Mouse (Mus musculus) thymus, postnatal 36 days (tissue): ENCODE results near the gene Sema4a.
A peak's percentile ranks its signal among the peaks of the same experiment; 100 is the strongest.

Source experiments
- DNase-seq, 2 experiments: peaks; one replicate each; pipeline ENCODE4 v3.0.0; 2022; ENCODE audit warnings: mixed read lengths in 2 of 2

Sema4a gene

DNA sequence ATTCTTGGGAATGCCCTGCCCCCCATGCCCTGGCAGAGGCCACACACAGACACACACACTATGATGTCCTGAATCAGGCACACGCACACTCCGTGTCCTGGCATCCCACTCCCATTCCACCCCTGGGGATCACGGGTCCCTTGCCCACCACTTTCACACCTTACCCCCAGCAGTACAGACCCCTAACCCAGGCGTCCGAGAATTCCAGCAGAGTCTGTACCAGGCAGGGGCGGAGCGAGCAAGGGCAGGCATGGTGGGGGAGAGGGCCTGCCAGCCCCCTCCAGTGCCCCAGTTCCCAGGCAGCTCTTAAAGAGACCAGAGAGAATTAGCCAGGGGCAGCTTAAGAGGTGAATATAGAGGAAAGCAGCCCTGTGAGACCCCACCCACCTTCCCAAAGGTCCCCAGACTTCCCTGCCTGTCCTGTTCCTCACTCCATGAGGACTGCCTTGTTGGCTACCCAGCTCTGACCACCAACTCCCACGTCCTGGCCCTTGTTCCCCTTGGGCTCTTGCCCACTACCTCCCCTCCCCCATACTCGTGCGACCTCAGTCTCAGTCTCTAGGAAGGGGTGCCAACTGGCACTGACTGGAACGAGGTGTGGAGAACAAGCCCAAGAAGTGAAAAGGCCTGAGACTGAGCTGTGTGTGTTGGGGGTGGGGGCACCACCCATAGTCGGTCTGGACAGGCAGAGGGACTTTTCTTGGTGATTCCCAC lies at the start of gene Sema4a:
TSS of gene Sema4a (minus strand) at position 200 of the 714 bp plus-strand sequence.
- no peak for DNase-seq

DNA sequence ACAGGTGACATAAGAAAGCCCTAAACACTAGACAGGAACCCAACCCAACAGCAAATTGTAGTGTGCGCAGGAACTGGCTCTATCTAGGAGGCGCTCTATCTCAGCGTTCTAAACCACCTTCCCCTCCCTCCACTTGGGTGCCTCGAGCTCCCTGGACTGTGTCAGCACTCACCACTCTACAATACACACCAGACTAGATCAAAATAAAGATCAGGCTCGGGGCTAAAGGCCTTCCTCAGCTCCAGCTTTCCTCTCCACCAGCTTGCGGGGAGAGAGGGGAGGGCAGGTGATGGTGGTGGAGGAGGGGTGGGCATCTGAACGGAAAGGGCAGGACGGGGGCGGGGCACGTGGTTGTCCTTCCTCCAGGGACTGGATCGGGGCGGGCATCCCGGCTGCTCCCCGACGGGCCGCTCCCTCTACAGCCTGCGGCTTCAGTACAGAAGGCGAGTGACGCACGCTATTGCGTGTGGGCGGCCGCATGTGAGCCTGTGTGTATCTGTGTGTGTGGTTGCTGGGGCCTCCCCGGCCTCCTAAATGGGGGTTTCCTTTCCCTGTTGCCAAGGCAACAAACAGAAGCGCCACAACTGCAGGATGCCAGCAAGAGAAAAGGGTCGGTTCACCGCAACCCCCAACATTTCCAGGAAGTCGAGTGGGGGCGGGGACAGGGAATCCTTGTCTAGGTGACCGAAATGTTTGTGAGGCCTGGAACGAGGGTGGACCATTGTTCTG lies 48.9 kb upstream of the Sema4a start, which contains the start of gene Lmna:
TSS of gene Lmna (minus strand) at position 265 of the 729 bp plus-strand sequence.
- DNase-seq, result peak; percentile 90 to 95

DNA sequence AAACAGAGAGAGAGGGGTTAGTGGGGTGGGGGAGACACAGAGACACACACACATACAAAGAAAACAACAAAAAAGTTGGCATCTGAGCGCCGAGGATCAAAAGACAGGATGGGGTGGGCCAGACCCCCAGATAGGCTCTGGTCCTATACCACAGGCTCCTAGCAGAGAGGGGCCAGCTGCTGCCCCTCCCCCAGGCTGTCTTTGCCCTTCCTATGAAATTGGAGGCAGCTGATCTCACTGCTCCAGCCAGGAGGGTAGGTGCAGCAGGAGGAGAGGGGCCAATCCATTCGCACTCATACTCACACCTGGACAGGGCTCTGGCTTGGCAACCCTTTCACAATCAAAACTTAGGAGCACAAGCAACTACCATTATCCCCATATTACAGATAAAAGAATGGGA lies 48.3 kb upstream of the Sema4a start:
- DNase-seq, result peak in 1 of 2 experiments; percentile 59

DNA sequence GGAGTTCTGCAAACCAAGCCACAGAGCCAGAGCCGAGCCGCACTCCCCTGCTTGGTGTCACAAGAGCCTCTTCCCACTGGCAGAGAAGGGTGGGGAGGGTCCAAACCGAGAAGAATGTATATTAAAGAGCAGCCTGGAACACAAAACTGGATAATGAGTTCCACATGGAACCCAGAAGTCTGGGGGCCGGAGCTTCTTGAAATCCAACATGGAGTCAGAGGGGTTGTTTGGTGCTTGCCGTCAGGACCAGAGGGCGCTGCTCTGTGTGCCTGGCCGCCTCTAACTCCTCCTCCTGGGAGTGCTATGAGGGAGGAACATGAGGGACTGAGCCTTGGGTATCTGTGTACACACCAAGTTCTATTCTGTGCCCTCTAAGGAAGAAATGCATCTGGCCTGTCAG lies 44.8 kb upstream of the Sema4a start:
- DNase-seq, result no peak

DNA sequence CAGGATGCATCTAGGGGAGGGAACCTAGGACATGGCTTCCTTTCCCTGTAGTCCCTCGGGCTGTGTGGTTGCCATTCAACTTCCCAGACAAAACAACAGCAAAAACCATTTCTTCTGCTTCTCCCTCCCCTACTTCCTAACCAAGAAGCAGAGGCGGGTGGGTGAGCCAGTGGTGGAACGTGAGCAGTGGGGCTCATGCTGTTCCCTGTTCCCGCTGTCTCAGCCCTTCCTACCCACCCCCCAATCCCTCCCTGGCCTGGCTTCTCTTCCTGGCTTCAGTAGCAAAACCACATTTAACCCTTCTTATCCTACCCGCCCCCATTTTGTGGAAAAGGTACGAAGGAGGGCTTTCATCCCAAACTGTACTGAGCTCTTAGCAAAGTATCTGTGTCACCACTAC lies 44.1 kb upstream of the Sema4a start:
- DNase-seq, result no peak

DNA sequence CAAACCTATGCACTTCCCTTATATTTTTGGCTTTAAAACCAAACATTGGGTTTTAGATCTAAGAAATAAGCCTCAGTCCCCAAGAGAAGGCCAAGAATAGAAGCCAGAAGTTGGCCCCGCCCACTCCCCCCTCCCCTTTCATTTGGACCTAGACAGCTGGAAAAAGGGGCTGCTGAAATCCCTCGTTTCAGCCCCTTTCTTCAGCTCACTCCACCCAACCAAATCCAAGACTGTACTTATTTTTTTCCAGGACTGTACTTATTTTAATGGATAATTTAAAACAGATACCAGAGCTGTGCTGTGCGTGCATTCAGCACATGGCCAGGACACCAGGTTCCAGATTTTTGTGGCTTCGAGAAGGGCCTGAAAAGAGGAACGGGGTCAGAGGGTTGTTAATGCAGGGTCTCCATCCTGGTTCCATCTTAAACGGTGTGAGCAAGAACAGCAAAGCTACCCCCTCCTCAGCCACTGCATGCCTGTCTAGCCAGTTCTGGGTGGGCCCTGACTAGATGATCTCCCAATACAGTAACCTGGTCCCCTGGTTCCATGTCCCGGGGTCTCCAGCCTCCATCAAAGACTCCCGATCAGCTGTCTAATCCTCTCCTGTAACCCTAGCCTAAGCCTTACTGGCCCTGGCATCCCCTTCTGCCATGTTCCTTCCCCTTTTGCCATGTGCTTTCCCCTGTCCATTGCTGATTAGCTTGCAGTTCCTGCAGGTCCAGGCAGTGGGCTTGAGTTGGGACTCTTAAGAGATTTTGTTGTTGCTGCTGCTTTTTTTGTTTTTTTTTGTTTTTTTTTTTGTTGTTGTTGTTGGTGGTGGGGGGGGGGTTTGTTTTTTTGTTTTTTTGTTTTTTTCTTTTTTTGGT lies 43.1 kb upstream of the Sema4a start:
- no peak for DNase-seq

DNA sequence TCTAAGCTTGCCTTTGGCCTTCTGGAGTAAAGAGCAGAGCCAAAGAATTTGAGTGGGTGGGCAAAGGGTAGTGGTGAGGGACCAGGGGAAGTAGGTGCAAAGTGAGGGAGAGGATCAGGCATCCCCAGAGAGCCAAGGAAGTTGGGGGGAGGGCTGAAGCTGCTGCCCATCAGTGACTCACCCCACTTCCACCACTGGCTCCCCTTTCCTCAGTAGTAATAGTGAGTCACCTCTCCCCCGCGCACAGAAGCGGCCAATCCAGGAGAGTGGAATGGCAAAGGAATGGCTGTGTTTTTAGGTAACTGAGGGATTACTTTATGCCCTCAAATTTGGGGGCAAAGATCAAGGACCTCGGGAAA lies 42.5 kb upstream of the Sema4a start:
- no peak for DNase-seq

DNA sequence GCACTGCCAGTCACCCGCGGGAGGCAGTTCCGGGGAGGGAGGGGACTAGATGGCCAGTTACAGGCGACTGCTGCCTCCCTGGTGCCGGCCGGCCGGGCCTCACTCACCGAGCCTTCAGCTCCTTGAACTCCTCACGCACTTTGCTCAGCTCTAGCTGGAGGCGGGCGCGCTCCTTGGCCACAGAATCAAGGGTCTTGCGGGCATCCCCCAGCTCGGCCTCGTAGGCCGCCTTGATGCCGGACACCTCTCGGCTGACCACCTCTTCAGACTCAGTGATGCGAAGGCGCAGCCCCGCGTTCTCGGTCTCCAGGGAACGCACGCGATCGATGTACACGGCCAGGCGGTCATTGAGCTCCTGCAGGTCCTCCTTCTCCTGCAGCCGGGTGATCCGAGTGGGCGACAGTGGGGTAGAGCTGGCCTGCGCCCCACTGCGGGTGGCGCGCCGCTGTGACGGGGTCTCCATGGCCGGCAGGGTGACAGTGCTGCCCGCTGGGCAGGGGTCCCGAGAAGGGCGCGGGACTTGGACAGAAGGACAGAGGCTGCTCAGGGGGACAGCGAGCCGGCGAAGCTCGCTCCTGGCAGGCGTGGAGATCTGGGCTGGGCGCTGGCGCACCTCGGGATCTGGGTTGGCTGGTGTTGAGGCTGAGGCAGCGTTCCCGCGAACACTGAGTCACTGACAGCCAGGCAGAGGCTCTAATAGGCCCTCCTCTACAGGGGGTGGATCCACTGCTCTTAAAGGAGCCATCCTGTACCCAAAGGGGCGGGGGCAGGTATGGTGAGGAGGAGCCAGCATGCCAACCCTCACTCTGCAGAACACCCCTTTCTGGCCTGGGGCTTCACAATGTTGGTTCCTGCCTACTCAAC lies 41.9 kb upstream of the Sema4a start:
- peak; percentile 26 to 41 for DNase-seq

DNA sequence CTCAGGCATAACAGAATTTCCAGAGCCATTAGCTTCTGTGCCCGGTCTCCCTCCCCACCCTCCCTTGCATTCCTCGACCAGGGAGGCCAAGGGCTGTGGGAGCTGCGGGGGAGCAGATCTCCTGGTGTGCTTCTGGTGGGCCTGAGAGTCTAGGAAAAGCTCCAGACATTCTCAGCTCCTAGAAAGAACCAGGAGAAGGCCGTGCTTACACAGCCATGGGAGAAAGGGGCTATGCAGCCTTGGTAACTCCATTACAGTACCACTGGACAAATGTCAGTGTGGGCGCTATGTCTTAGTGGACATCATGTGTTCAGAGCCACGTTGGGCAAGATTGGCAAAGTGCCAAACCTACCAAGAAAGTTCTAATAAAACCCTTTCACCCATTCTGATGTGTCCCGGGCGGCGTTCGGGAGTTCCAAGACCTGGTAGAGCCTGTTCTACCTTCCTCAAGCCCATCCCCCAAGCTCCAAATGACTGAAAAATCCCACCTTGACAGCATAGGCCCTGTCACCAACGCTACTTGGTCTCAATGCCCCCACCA lies 41.1 kb upstream of the Sema4a start:
- no peak for DNase-seq

DNA sequence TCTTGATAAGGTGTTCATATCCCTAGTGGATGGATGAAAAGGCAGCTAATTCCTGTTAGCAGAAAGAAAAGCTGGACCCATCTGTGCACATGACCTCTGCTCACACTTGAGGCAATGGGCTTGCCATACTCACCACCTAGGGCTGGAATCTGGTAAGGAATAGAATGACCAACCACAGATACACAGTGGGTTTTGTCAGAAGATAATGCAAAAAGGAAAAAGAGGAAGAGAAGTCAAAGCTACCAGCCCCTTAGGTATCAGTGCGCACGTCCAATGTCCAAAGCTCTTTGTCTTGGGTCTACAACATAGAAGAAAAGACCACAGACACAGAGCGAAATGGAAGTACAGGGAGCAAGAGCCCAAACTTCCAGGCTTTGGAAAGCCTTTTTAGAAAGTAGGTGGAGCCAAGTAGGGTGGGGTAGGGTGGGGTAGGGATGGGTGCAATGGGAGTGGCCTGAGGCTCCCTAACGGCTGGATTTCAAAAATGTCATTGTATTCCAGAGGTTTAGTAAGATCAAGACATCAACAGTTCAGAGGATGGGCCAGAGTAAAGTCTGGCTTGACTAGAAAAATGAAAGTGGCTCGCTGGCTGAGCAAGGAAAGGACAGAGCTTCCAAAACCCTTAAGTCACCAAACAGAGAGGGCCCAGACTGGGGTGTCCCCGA lies 40.5 kb upstream of the Sema4a start:
- DNase-seq, result no peak

DNA sequence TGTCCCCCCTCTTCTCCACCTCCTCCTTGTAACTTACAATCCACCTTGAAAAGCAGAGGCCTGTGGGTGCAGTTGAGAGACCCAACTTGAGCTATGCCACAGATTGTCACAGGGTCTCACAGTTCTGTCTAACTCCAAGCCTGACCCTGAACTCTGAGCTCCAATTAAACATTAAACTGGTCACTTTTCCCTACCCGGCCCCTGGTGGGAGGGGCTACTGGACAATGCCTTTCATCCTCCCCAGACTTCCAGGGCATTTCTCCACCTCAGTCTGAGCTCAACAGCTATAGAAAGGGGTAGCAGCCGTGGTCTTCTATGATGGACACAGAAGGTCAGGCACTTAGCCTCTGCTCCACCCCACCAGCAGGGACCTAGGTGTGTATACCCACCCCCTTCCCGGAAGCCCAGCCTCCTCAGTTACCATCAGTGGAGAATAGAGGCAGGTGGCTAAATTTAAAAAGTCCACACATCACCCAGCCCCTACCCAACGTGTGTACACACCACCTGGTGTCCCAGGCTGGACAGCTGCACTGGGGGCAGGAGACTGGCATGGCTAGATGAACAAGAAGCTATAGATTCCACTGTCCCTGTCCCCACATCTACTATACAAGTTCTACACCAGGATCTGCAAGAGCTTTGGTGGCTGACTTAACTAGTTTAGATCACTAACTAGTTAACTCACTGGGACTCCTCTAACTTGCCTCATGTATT lies 39.8 kb upstream of the Sema4a start:
- DNase-seq, result no peak

DNA sequence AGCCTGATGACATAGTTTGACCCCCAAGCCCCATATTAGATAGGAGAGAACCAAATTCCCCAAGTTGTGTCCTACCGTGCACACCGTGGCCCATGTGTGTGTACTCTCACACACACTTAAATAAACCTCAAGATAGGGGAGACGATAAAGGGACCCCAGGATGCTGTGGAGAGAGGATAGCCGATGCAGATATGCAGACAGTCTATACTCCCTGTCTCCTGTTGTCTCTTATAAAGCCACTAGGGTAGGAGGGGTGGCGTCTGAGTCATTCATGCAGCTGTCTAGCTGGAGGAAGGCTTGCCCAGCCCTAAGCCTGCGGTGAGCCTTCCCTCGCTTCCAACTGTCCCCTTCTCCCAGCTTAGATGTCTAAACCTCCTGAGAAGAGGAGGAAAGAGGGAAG lies 39.1 kb upstream of the Sema4a start:
- no peak for DNase-seq

DNA sequence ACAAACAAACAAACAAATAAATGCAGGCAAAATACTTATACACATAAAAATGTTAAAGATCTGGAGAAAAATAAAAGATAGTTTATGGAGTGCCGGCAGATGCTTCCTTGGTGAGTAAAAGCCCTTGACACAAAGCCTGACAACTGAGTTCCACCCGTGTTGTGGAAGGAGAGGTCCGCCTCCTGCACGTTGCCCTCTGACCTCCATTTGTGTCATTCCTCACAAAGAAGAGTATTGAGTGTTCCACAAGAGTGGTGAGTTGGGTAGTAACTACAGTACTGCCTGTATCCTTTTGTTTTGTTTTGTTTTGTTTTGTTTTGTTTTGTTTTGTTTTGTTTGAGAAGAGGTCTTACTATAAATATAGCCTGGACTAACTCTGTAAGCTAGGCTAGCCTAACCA lies 38.6 kb upstream of the Sema4a start:
- DNase-seq, result no peak

DNA sequence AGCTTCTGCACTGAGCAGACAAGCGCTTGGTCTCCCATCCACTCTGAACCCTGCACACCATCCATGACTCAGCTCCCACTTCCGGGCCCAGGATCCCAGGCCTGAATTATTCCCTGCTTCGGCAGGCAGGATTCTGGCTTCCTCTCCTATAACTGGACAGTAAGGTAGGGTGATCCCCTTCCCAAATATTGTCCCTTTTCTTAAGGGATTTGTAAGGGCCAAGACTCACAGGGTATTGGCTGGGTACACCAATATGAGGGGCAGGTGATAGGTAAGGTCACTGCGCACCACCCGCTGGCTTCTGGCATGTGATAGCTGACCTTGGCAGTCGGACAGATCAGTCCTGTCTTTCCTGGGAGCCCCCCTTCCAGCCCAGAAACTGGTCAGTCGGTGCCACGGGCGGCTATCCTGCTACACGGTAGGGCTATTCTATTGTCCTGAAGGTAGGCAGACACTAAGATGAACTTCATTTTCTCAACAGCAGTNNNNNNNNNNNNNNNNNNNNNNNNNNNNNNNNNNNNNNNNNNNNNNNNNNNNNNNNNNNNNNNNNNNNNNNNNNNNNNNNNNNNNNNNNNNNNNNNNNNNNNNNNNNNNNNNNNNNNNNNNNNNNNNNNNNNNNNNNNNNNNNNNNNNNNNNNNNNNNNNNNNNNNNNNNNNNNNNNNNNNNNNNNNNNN lies 34.9 kb upstream of the Sema4a start:
- no peak for DNase-seq

DNA sequence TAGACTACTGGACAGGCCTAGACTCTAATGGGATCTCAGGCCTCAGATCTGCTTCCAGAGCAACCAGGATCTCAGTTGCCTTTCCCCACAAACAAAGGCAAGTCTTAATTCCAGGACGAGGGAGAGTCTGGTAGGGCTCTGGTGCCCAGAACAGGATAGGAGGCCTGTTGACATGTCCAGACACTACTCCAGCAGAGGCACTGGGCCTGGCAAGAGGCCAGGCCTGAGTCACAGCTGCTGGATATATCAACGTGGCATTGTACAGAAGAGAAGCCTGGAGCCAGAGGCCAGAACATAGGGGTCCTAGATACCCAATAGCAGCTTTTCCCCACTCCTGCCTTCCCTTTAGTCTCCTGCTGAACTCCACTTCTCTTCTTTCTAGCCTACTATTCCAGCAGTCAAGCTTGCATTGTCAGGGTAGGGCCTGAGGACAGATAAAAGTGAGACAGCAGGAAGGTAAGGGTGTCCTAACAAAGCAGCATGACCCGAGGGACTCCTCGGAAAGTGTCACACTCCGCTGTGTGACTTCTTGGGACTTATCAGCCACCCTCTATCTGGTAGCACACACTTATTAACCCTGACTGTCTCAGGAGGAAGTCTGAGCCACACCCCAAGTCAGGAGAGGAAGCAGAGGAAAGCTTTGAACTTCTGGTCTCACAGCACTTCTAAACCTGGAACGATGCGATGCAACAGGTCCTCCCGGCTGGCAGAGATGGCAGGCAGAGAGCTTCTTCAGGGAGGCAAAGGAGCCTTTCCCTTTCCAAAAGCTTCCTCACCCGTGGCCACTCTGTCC lies 34.0 kb upstream of the Sema4a start:
- DNase-seq, result no peak

DNA sequence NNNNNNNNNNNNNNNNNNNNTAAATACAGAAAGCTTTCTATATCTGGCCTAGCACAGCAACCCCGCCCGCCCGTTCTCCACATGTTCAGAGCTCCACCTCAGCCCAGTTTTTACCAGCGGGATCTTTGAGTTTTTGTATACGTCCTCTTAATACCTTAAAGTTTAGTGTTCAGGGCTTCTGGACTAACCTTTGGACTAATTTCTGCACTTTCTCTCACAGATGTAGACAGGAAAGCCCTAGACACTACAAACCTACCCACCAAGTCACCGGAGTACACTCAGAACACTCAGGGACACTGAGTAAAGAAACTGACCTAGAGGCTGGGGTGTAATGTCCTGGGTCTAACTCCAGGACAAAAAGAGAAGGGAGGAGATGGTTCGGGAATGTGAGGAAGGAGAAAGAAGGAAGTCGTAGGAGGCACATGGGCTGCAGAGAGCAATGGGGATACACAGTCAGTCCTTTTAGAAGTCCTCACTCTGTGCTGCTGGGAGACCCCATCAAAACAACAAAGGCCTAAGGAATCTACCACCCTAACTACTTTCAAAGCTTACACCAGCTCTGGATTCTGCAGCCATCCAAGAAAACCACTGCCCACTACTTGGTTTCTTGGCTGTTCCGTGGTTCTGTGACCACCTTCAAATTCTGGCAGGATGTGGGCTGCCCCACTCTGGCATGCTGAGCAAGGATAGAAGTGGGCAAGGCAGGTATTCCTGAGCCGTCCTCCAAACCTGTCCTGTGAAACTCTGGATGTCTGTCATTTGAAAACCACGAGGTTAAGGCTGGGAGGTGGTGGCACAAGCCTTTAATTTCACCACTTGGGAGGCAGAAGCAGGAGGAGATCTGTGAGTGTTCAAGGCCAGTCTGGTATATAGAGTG lies 33.0 kb upstream of the Sema4a start:
- DNase-seq, result no peak

DNA sequence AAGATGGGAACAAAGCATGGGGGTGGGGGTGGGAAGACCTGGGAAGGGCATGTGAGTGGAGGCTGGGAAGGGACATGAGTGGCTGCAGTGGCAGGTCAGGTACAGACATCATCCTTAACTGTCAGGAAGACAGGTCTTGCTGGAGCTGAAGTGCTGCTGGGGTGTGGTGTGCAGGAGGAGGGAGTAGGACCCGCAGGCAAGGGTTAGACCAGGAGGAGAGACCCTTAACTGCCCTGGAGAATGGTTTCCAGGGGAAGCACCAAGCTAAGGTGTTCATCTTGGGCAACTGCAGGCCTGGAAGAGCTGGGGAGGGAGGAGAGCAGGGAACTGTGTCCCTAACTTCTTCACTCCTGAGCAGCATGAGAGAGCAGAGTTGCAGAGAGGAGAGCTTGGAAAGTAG lies 26.4 kb upstream of the Sema4a start:
- DNase-seq, result no peak

DNA sequence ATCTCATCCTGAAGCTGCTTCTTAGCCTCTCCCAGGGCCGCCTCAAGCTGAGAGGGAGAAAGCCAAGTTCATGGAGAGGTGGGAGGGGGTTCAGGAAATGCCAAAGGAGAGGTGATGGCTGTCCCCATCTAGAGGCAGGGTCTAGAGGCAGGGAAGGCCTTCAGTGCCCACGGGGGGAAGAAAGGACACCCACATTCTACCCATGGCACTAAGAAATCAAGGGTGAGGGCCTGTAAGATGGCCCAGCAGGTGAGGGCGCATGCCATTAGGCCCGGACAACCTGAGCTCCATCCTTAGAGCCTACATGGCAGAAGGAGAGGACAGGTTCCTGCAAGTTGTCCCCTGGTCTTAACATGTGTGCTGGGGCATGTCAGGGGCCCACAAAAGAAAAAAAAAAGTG lies 25.9 kb upstream of the Sema4a start:
- no peak for DNase-seq

DNA sequence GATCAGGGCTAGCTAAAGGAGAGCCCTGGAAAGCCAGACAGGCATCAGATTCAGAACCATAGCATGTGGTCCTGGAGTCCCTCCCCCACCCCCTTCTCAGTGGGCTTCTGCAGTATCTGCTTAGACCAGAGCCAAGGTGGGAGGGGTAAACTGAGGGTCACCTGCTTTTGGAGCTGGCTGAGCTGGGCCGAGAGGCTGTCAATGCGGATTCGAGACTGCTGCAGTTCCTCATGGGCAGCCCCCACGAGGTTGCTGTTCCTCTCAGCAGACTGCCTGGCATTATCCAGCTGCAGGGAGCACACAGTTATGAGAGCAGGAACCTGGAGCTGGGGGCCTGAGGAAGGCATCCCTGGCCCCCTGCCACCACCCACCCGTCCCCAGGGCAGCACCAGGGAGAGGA lies 25.1 kb upstream of the Sema4a start:
- DNase-seq, result no peak
